Mouse (Mus musculus) hindbrain, postnatal 0 days (tissue): ENCODE measurements around the gene Eci1. TPM values are rescaled to one million over a fixed set of nuclear protein-coding genes. Genes with fewer than 3 reads are reported as not detected.
A peak's percentile ranks its signal among the peaks of the same experiment; 100 is the strongest.

Source experiments
- ATAC-seq: fragments of 200-750 bp; cut with Nextera tagmentation; 2 replicates; pipeline ENCODE4 v1.8.0; 2017; ENCODE audit warnings: mild to moderate bottlenecking, moderate TSS enrichment, moderate library complexity
- DNase-seq: peaks from one replicate; pipeline ENCODE4 v3.0.0-alpha.2; 2015; ENCODE audit warnings: low spot score
- H3K27ac ChIP-seq: fragments of 300-500 bp; sonication (generic); 2 replicates; pipeline ENCODE4 v1.5.1; 2014; ENCODE audit warnings: mild to moderate bottlenecking
- H3K27me3 ChIP-seq: fragments of 300-500 bp; sonication (generic); 2 replicates; pipeline ENCODE4 v1.6.1; 2014; ENCODE audit warnings: low read length, mixed read lengths; ENCODE audit not compliant: insufficient read depth
- H3K36me3 ChIP-seq: fragments of 300-500 bp; sonication (generic); 2 replicates; pipeline ENCODE4 v1.6.1; 2014; ENCODE audit warnings: low read length, mixed read lengths; ENCODE audit not compliant: insufficient read depth
- H3K4me1 ChIP-seq: fragments of 300-500 bp; sonication (generic); 2 replicates; pipeline ENCODE4 v1.6.1; 2014; ENCODE audit warnings: antibody characterized with exemption, low read length, mixed read lengths; ENCODE audit not compliant: insufficient read depth
- H3K4me2 ChIP-seq: fragments of 300-500 bp; sonication (generic); 2 replicates; pipeline ENCODE4 v1.6.1; 2014; ENCODE audit warnings: low read depth, mild to moderate bottlenecking, low read length, moderate library complexity, mixed read lengths
- H3K4me3 ChIP-seq: fragments of 300-500 bp; sonication (generic); 2 replicates; pipeline ENCODE4 v1.5.1; 2014; ENCODE audit warnings: low read length
- H3K9ac ChIP-seq: fragments of 300-500 bp; sonication (generic); replicated peaks from 2 replicates; pipeline ENCODE4 v1.6.1; 2014; ENCODE audit warnings: mild to moderate bottlenecking, low read length, moderate library complexity, mixed read lengths
- H3K9me3 ChIP-seq: fragments of 300-500 bp; sonication (generic); 2 replicates; pipeline ENCODE4 v1.6.1; 2016; ENCODE audit warnings: low read length, mixed read lengths
- CTCF ChIP-seq: IDR thresholded peaks from 2 replicates; pipeline ENCODE4 v1.5.1; 2016; ENCODE audit warnings: antibody characterized with exemption, control low read depth, low read depth
- WGBS: fragments of 180-500 bp; shearing (Covaris S2); extraction: QIAGEN DNeasy Blood & Tissue Kit; methylation state at CpG from one replicate; pipeline ENCODE4 v1.1.7; 2014; 5-methylcytosine and 5-hydroxymethylcytosine counted together
- polyA plus RNA-seq: library from polyadenylated mRNA; unstranded; fragments of >200 nt; fragmentation: Nextera tagmentation; extraction: Ambion mirVana; gene quantifications from 2 replicates; pipeline ENCODE4 v1.2.1, GENCODE M21; 2015
- total RNA-seq: library from RNA; depleted of rRNA; stranded (reverse); fragments of >200 nt; gene quantifications from 2 replicates; pipeline ENCODE4 v1.2.3, GENCODE M21; 2014

The Eci1 gene
- total and polyA plus RNA-seq, 2 experiments from 2014 or later: 47.9 to 56.8 TPM

DNA sequence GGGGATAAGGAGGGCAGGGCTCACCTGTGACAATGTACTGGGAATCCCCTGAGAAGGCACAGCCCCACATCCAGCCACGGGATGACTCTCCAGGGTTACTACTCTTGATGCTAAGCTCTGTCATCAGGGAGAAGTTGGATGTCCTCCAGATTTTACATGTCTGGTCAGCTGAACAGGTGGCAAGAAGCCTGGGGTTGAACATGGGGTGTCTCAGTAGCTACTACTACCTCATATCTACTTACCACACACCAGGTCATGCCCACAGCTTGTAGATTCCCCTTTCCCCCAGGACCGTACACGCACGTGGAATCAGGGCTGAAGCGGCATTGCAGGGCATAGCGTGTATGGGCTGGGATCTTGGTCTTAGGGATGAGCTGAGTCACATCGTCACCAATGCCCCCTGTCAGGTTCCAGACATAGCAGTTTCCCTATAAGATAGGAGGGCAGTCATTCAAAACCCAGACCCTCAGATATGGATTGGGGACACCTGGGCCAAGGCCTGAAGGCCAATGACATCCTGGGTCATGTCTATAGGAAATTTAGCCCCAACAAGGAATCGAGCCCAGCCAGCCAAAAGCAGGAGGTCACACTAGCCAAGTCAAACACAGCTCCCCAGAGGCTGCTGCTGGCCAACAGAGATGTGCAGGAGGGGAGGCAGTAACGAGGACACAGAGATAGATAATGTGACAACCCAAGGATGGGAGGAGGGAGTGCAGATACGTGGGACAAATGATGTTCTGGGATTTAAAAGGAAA, 49.8 kb downstream of the Eci1 start:
- DNase-seq: no peak
- Histone ChIP-seq H3K36me3 (peaks cover 30% of the 10 kb centered on the region), H3K27ac (no peak overlapping the region), H3K4me2 (no peak overlapping the region), H3K9me3 (no peaks in the 10 kb centered on the region), H3K4me1 (peaks cover 25% of the 10 kb centered on the region), H3K27me3 (no peaks in the 10 kb centered on the region), H3K9ac (no peak overlapping the region), H3K4me3 (no peak overlapping the region)
- ATAC-seq: no peak
- TF ChIP-seq CTCF: no peak
- WGBS: 91% methylated on average over 10 of the region's 10 CpGs

DNA sequence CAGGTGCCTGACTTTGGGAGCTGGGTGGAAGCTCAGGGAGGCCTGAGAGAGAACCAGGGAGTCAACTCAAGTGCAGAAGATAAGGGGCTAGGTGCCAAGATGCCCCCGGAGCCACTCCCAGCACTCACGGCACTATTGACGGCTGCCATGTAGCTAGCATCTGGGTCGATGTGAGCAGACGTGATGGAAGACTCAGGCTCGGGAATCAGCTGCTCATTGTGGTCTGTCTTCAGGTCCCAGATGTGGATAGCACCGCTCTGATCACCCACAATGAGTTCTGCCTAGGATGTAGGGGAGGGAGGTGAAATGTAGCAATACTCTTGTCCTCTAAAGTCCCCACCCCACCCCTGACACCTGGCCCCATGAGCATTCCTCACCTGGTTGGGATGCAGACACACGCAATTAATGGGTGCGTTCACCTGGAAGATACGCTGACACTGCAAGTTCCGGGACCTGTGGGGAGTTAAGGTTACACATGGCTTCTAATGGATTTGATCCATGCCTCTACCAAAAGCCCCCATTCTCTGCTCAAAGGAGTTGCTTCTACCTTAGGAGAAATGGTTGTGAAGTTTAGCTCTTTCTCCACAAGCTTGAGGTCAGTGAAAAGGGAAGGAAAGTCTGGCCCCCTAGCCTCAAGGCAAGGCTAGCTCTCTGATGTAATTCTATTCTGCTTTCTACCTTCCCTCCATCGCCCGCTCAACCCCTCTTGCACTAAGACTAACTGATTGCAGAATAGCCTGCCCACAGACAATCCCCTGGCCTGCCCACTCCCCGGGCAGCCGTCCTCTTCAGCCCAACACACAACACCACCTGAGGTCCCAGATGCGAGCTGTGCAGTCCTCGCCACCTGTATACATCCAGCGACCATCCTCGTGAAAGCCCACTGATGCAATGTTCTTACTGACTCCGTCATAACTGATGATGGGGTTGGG, 50.9 kb downstream of the Eci1 start:
- no peak for TF ChIP-seq CTCF
- Histone ChIP-seq H3K4me1 (peaks cover 15% of the 10 kb centered on the region), H3K4me3 (no peak overlapping the region), H3K27ac (peak overlapping the region; percentile 1; the same call in 1 of the 2 replicates), H3K4me2 (peak overlapping the region; percentile 69), H3K36me3 (peaks cover 30% of the 10 kb centered on the region), H3K27me3 (no peaks in the 10 kb centered on the region), H3K9ac (no peak overlapping the region; the same call in 1 of the 2 replicates), H3K9me3 (no peaks in the 10 kb centered on the region)
- no peak for DNase-seq
- WGBS: 89% methylated on average over 20 of the region's 20 CpGs
- ATAC-seq: no peak

DNA sequence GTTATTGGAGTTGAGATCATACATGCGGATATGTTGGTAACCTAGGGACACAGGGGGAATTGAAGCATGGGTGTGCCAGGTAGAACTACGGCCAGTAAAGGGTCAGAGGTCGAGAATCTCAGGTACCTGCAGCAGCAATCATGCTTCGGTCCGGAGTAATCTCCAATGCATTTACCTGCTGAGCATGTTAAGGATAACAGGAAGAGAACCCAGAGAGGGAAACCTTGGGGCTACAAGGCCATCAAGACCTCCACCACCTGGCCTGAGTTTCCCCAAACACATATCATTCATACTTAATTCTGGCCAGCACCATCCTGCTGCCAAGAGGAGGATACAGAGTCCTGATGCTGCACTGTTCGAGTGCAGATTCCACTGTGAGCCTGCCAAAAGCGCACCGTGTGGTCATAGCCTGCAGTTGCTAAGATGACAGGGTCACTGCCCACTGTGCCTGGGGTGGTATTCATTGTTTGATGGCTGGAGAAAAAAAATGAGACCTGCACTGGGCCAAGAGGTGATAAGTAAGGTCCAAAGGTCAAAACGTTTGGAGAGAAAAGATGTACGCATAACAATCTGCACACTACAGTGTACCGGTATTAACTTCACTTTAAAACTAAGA, 51.7 kb downstream of the Eci1 start:
- Histone ChIP-seq H3K9ac (peak overlapping the region; percentile 82), H3K4me2 (peak overlapping the region; percentile 69), H3K4me3 (peak overlapping the region; percentile 84), H3K27ac (peak overlapping the region; percentile 96; the same call in 1 of the 2 replicates), H3K4me1 (0 out of 2 replicates have a peak, but pooled peaks cover 8% of the 10 kb centered on the region), H3K36me3 (peaks cover 30% of the 10 kb centered on the region), H3K27me3 (no peaks in the 10 kb centered on the region), H3K9me3 (no peaks in the 10 kb centered on the region)
- ATAC-seq: peak; percentile 21; the same call in 1 of the 2 replicates
- TF ChIP-seq CTCF: no peak
- 44% methylated on average over 11 of the region's 11 CpGs for WGBS
- DNase-seq: no peak

DNA sequence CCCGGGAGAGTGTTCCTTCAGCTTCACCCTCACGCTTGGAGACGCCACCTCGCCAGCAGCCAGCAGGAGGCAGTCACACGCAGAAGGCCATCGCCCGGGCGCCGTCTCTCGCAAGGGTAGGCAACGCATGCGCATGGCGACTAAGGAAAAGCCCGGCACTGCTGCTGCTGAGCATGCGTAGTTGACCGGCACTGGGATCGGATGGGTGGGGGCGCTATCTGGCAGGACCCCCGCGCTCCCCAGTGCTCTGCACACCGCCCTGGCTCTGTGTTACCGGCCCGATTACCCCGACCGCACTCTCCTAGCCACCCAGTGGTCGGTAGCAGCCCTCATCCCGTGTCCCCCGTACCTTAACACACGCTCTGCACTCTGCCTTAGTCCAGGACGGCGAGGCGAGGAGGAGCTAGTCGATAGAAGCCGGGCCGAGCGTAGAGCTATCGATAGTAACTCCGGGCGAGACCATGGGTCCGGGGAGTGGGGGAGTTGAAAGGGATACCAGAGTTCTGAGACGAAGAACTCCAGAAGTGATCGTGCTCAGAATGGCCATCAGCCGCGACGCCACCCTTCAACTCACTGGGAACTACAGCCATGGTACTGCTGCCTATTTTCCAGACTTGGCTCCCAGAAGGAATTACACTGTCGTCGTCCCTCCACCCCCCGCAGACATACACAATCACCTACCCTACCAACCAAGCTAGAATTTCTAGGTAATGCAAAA, 52.4 kb downstream of the Eci1 start, which contains the start of gene Mlst8:
Gene Mlst8 (minus strand): TSS at position 416 of the 718 bp plus-strand sequence.
- peaks cover 27% of the 10 kb centered on the region for H3K36me3 ChIP-seq
- ATAC-seq: peak; percentile 96
- TF ChIP-seq CTCF: peak; percentile 89
- peak within 1 kb of the TSS; percentile 96 for H3K27ac ChIP-seq
- peak within 1 kb of the TSS; percentile 84 for H3K4me3 ChIP-seq
- no peaks in the 10 kb centered on the region for H3K9me3 ChIP-seq
- under 1% methylated on average over 48 of the region's 48 CpGs for WGBS
- peak; percentile 98 for DNase-seq
- 0 out of 2 replicates have a peak, but pooled peaks cover 8% of the 10 kb centered on the region for H3K4me1 ChIP-seq
- peak within 1 kb of the TSS; percentile 69 for H3K4me2 ChIP-seq
- H3K27me3 ChIP-seq: no peaks in the 10 kb centered on the region
- peak within 1 kb of the TSS; percentile 82 for H3K9ac ChIP-seq

DNA sequence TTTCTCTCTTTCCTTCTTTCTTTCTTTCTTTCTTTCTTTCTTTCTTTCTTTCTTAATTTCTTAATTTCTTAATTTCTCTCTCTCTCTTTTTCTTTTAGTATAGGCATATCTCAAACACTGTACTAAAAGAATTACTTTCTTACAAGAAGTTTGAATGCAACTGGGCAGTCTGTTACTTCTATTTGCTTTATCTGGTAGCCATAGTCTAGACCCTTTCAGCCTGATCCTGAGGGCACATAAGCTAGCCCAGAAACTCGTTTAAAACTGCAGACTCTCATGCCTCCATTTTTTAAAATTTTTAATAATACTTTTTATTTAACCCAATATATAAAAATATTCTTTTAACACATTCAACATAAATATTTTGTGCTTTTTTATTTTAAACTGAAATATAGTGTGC, 53.0 kb downstream of the Eci1 start:
- peaks cover 22% of the 10 kb centered on the region for H3K36me3 ChIP-seq
- H3K9me3 ChIP-seq: no peaks in the 10 kb centered on the region
- peak overlapping the region; percentile 82; the same call in 1 of the 2 replicates for H3K9ac ChIP-seq
- 0 out of 2 replicates have a peak overlapping the region, but pooled peaks have one; percentile 96 for H3K27ac ChIP-seq
- no peaks in the 10 kb centered on the region for H3K27me3 ChIP-seq
- TF ChIP-seq CTCF: no peak
- peak overlapping the region; percentile 69 for H3K4me2 ChIP-seq
- DNase-seq: no peak
- peak overlapping the region; percentile 84 for H3K4me3 ChIP-seq
- 0 out of 2 replicates have a peak, but pooled peaks cover 8% of the 10 kb centered on the region for H3K4me1 ChIP-seq
- WGBS: 16% methylated on average over 1 of the region's 1 CpGs
- no peak for ATAC-seq
